Mouse (Mus musculus): ENCODE results near the gene Nyap2.

The Nyap2 gene

GRCm38 (mm10) chr1:81076831-81077664, at the start of gene Nyap2:
Gene Nyap2 (plus strand): TSS chr1:81076950.
- DNase-seq: peak; percentile 73

- no peak for DNase-seq
Observed at GRCm38 (mm10) chr1:81042907-81043868, 33.6 kb upstream of the Nyap2 start.

GRCm38 (mm10) chr1:81058340-81058739, 18.4 kb upstream of the Nyap2 start:
- no peak for DNase-seq

- DNase-seq: no peak
Observed at GRCm38 (mm10) chr1:81058835-81059234, 17.9 kb upstream of the Nyap2 start.

- DNase-seq: no peak
Observed at GRCm38 (mm10) chr1:81062811-81063210, 13.9 kb upstream of the Nyap2 start.

GRCm38 (mm10) chr1:81076259-81076658, 491 bp upstream of the Nyap2 start:
- DNase-seq: peak; percentile 68

GRCm38 (mm10) chr1:81077665-81078314, 1.0 kb downstream of the Nyap2 start:
- peak; percentile 8 for DNase-seq

- DNase-seq: no peak
Observed at GRCm38 (mm10) chr1:81087485-81087884, 10.7 kb downstream of the Nyap2 start.

GRCm38 (mm10) chr1:81090400-81090799, 13.7 kb downstream of the Nyap2 start:
- DNase-seq: peak; percentile 30

- DNase-seq: peak; percentile 50
Observed at GRCm38 (mm10) chr1:81090979-81091378, 14.2 kb downstream of the Nyap2 start.

- DNase-seq: peak; percentile 58
Observed at GRCm38 (mm10) chr1:81092056-81092455, 15.3 kb downstream of the Nyap2 start.

- peak; percentile 75 for DNase-seq
Observed at GRCm38 (mm10) chr1:81092886-81093285, 16.1 kb downstream of the Nyap2 start.

- peak; percentile 14 for DNase-seq
Observed at GRCm38 (mm10) chr1:81098950-81099349, 22.2 kb downstream of the Nyap2 start.

- DNase-seq: no peak
Observed at GRCm38 (mm10) chr1:81101749-81102148, 25.0 kb downstream of the Nyap2 start.

- DNase-seq: no peak
Observed at GRCm38 (mm10) chr1:81119732-81120131, 43.0 kb downstream of the Nyap2 start.

- no peak for DNase-seq
Observed at GRCm38 (mm10) chr1:81132007-81132712, 55.4 kb downstream of the Nyap2 start.

- DNase-seq: no peak
Observed at GRCm38 (mm10) chr1:81143855-81144254, 67.1 kb downstream of the Nyap2 start.

- no peak for DNase-seq
Observed at GRCm38 (mm10) chr1:81145576-81145975, 68.8 kb downstream of the Nyap2 start.

GRCm38 (mm10) chr1:81169245-81169644, 92.5 kb downstream of the Nyap2 start:
- DNase-seq: peak; percentile 40

GRCm38 (mm10) chr1:81172703-81173102, 96.0 kb downstream of the Nyap2 start:
- DNase-seq: no peak

GRCm38 (mm10) chr1:81173303-81173702, 96.6 kb downstream of the Nyap2 start:
- no peak for DNase-seq

- no peak for DNase-seq
Observed at GRCm38 (mm10) chr1:81179725-81180124, 103.0 kb downstream of the Nyap2 start.

Data from retina, postnatal 1 day (tissue).